Mouse (Mus musculus) cerebellum, adult 11 months (tissue): ENCODE measurements around the gene Tns4.

Source experiments
- DNase-seq: peaks from one replicate; pipeline ENCODE4 v3.0.0; 2022

Tns4 gene

GRCm38 (mm10) chr11:99088486-99088885 lies 620 bp downstream of the Tns4 start:
- no peak for DNase-seq

GRCm38 (mm10) chr11:99084366-99084765 lies 4.7 kb downstream of the Tns4 start:
- DNase-seq = no peak

- no peak for DNase-seq
Measured at GRCm38 (mm10) chr11:99083516-99083915, 5.6 kb downstream of the Tns4 start.

DNA sequence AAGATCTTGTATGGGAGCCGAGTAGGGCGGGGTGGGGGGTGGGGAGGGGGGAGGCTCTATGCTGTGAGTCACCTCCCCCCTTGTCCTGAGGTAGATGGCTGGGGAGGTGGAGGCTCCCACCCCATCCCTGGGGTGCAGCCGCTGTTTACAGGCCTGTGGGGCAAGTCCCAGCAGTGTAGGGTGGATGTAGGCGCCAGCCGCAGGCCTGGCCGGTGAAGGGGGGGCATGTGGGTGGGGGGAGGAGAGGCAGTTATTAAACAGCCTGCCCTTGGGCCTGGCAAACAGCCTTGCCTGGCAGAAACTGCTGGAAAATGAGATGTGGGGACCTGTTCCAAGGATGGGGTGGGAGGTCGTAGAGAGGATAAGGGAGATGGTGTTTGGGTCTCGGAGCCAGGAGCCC lies 7.0 kb downstream of the Tns4 start:
- no peak for DNase-seq

DNA sequence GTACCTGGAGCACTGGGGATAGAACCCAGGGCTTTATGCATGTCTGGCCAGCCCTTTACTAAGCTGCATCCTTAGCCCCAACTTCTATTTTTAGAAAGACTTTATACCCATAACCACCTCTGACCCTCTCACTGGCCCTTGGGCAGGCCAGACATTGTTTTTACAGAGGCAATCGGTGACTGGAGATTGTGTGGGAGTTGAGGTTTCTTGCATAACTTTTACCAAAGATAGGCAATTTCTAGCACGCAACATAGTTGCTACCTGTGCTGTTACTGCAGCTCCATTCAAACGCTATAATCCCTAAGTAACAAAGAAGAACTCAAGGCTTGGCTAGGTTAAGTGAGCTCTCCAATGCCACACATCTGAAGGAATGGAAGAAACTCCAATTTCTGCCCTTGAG lies 7.5 kb downstream of the Tns4 start:
- no peak for DNase-seq

DNA sequence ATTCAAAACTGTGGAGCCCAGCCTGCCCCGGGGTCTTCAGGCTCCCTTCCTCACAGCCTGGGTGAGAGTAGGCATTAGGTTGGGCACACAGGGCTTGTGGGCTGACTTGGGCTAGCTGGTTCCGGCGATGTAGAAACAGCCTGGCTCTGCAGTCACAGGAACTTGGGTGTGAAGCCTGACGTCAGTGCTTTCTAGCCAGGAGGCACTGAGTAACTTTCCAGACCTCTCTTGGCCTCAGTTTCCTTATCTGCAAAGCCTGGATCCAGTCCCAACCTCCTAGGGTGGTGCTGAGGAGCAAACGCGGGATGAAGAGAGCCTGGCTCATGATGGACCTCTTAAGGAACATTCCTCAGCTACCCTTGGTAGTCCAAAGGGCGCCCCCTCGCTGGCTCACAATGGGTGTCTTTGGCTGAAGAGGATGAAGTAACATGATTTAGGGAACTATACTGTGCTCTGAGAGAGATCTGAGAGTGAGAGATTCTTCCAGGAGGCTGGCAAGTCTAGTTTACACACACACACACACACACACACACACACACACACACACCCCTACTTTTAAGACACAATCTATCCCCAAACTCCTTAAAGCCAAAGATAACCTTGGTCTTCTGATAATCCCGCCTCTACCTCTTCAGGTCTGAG lies 8.1 kb downstream of the Tns4 start:
- no peak for DNase-seq

DNA sequence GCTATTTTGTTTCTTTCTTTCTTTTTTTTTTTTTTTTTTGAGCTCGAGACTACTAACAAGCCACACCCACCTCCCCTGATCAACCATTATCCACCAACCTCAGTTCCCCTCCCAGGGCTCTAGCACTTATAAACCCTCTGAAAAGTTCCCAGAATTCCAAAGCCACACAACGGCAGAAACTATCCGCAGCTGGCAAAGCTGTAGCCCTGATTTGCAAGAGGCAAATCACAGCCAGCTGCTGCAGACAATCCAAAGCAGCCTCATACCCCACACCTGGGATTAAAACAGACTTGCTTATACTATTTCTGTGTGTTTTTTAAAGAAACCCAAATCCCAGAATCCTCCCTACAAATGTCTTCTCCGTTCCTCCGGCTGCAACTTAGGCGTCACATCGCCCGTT lies 11.2 kb downstream of the Tns4 start:
- no peak for DNase-seq

DNA sequence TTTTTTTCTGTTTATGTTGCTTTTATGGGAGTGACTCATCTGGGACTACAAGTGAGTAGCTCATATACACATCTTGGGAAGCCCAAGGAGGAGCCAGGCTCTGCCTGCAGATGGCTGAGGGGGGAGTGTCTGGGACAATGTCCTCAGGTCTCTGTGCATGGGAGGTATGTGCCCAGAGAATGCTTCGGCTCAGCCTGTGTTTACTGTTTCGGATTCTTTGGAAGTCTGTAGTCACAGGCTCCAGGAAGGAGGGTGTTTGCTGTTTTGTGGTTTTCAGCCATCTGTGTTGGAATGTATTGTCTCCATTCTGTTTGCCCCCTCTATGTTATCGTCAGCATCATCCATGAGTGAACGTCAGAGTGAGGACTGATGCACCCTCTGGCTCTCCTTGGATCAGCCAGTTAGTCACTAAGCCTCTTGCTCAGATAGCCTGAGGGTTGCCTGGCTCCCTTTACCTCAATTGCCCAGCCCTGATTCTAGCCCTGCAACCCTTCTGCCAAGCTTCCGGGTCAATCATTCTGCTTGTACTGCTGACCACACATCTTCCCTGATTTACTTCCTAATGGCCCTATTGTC lies 12.3 kb downstream of the Tns4 start:
- DNase-seq = no peak

GRCm38 (mm10) chr11:99073781-99074180 lies 15.3 kb downstream of the Tns4 start:
- no peak for DNase-seq

GRCm38 (mm10) chr11:99071866-99072265 lies 17.2 kb downstream of the Tns4 start:
- DNase-seq = no peak

GRCm38 (mm10) chr11:99068455-99068854 lies 20.7 kb downstream of the Tns4 start:
- no peak for DNase-seq

GRCm38 (mm10) chr11:99067591-99067990 lies 21.5 kb downstream of the Tns4 start:
- DNase-seq = no peak

DNA sequence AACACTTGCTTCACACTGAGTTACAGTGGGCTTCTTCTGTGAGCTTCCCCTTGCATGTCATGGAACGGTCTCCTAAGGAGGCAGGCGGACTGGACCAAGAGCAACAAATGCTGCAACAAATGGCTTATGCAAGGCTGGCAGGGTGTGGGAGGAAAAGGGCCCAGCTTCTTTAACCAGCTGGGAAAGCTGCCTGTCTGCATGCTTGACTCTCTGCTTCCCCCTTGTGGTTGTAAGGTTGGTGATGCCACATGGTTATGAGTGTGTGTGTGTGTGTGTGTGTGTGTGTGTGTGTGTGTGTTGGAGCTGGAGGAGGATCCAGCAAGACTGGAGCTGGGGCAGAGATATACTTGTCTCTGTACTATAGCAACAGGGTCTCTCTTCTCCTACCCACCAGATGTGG lies 23.1 kb downstream of the Tns4 start:
- DNase-seq = peak; percentile 40

DNA sequence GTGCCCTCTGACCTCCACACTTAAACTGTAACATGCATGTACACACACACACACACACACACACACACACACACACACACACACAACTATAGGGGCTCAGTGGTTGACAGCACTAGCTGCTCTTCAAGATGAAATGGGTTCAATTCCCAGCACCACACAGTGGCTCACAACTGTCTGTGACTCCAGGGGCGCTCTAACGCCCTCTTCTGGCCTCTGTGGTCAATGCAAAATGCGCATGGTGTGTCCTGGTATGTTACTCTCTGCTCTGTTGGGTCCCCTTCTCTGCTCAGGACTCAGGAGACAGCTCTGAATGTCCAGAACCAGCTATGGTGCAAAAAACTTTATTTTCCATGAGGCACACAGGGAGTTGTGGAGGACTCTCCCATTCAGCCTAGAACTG lies 23.8 kb downstream of the Tns4 start:
- no peak for DNase-seq

DNA sequence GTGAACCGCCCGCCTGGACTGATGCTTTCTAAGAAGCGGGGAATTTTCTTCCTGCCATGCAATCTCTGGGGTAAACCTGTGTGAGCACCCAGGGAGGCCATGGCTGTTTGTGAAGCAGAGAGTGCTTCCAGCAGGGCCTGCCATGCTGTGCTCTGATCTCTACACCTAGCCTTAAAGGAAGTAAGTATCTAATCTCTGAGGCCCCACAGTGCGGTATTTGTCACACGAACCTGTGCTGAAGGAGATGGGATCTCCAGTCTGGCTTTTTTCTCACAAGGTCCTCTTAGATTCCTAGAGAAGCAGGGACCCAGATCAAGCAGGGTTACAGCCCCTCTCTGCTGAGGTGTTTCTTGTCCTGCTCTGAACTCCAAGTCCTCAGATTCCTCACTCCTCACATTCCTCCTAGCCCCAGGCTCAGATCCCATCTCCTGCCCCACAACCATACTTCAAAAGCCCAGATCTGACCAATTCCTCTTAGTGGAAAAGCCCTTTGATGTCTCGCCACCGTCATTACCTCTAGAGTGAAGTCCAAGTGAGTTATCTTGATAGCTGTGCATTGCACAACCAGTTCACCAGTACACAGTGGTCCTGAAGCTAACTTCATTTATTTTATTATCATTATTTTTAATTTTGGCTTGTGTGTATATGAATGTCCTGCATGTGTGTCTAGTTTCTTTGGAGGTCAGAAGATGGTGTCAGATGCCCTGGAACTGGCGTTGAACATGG lies 25.5 kb downstream of the Tns4 start:
- no peak for DNase-seq

DNA sequence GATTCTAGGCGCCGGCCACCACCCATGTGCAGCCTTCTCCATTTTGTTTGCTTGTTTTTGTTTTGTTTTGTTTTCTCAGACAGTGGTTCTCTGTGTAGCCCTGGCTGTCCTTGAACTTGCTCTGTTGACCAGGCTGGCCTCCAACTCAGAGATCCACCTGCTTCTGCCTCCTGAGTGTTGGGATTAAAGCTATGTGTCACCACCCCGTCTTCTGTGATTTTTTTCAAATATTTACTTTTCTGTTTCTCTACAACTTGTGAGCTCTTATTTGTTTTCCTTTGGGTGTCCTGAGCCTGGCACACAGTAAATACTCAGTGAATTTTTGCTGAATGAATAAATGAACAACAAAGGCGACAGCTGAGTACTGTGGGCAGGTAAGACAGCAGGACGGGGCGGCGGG lies 26.4 kb downstream of the Tns4 start:
- no peak for DNase-seq

DNA sequence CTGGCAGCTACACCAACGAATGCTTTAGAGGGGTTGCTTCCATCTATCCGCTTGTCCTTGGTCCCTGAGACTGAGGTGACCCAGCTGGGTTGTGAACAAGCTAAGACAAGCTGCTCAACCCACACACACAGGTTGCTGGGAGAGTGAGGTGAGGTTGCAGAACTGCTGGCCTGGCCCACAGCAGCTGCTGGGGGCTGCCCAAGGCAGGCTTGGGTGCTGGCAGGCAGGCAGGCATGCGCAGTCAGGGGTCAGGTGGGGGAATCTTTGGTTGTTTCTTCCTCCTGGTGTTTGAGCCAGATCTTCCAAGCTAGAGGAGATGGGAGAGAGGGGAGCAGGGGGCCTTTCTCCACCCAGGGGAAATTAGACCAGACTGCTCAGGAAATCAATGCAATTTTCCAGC lies 28.7 kb downstream of the Tns4 start:
- DNase-seq = no peak

- no peak for DNase-seq
Measured at GRCm38 (mm10) chr11:99055571-99056452, 33.3 kb downstream of the Tns4 start.

DNA sequence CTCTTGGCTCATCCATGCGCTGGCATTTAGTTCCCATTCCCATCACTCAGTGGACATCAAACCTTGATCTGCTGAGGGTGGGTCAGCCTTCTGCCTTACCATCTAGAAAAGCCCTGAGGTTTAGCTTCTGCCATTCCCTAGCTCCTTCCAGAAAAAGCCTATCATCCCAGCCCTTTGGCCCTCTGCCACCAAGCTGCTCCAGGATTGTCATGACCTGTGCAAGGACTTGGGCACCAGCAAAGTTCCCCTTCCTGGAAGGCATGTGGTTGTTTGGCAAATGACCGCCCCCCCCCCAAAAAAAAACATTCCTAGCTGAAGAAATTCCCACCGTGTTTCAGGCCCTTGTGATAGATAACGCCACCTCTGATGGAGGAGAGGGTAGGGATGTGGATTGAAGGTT lies 34.0 kb downstream of the Tns4 start:
- DNase-seq = no peak

DNA sequence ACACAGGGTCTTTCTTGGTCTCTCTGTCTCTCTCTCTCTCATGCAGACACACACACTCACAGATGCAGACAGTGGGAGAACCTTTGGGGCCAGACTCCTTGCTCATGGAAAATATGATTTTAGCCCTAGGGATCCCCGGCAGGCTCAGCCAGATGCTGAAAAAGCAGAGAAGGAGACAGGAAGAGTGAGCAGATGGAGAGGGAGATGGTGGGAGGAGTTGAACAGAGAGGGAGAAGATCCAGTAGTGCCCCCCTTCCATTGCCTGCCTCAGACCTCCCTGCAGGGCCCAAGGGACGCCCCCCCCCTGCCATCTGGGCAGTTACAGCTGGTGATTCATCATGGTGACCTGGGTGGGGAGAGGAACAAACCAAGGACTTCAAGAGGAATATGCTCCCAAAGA lies 41.5 kb downstream of the Tns4 start:
- no peak for DNase-seq

DNA sequence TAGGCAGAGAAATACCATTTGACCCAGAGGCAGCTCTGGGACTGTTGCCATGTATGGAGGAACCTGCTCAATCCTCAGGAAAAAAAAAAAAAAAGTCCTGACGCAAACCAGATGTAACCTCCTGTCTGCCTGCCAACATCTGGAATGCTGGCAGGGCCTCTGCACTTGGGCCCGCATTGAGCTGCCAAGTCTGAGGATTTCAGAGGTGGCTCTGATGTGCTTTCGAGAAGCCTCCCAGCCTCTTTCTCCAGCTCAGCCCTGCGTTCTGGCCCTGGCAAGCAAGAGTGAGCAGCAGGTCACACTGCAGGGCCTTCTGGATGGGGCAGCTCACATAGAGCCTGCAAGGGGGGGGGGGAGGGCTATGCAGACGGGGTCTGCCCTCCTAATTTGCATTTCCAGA lies 42.0 kb downstream of the Tns4 start:
- no peak for DNase-seq

DNA sequence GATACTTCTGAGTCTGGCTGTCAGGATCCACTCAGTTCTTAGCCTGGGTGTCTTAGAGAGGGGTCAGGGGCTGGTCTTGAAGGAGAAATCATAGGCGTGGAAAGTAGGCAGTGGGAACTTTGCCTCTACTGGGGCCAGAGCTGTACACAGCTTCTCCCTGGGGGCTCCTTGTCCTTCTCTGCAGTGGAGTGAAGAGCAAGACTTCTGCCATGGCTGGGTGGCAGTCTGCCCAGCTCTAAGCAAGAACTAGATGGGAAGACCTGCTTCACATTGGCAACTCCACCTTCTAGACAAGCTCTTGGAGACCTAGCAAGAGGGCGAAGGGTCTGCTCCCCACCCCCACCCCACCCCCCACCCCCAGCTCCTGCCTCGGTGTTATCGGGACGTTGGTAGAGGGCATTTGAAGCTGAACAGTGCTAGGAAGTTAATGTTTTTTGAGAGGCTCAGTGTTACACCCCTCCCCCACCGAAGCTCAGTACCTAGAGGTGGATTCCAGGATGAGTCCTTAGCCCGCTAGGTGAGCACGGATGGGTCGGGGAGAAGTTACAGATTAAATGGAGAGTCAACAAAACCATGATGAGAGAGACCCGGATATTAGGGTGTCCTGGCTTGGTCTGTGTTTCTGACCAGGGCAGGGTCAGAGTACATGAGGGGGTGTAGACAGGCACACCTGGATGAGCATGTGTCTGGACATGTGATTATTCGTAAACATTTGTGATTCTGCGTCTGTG lies 43.8 kb downstream of the Tns4 start:
- DNase-seq = no peak

DNA sequence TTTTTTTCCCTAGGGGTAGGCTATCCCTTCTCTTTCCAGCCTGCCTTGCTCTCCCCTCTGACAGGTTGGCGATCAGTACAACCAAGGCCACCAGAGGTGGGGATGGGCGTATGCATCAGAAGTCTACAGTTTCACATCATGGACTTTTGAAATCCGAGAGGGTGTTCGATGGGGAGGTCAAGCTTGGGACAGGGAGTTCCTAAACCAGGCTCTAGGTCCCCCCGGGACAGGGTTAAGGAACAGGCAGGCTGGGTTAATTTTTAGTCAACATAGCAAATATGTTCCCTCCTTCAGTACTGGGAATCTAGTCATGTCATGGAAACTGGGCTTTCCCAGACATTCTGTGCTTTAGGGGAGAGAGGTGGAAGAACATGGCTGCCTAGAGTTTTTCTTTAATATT lies 44.8 kb downstream of the Tns4 start:
- DNase-seq = no peak
